Mouse (Mus musculus) embryonic fibroblast, embryonic 13.5 days (primary cell): ENCODE measurements at regions not wholly inside any gene's neighbourhood (a gene's known extent, or its start where the extent isn't known, plus 50 kb on each side); places are given as distances from the start of the nearest gene placed in this dataset.

Experiments used
- H3K27ac ChIP-seq: 2 replicates; pipeline ENCODE4 v1.5.1; 2012; ENCODE audit warnings: low read length, control low read depth, inconsistent platforms; ENCODE audit not compliant: insufficient read depth
- H3K4me1 ChIP-seq: 2 replicates; pipeline ENCODE4 v1.6.1; 2011; ENCODE audit warnings: low read length; ENCODE audit not compliant: control insufficient read depth, insufficient read depth
- H3K4me3 ChIP-seq: 2 replicates; pipeline ENCODE4 v1.5.1; 2011; ENCODE audit warnings: mild to moderate bottlenecking, control low read depth, low read length; ENCODE audit not compliant: insufficient read depth
- CTCF ChIP-seq: IDR thresholded peaks from 2 replicates; pipeline ENCODE4 v1.5.1; 2011; ENCODE audit warnings: mild to moderate bottlenecking, control low read depth, low read length, moderate library complexity, borderline replicate concordance; ENCODE audit not compliant: insufficient read depth
- POLR2A ChIP-seq: IDR thresholded peaks from 2 replicates; pipeline ENCODE4 v1.6.1; 2011; ENCODE audit warnings: low read depth, mild to moderate bottlenecking, control low read depth, low read length, moderate library complexity

GRCm38 (mm10) chr14:60439106-60439505, 66.0 kb downstream of the Amer2 start:
- TF ChIP-seq POLR2A: no peak
- TF ChIP-seq CTCF: no peak
- H3K4me1 ChIP-seq: no peaks in the 10 kb centered on the region
- no peak overlapping the region for H3K27ac ChIP-seq
- no peak overlapping the region for H3K4me3 ChIP-seq

- no peak overlapping the region for H3K4me3 ChIP-seq
- TF ChIP-seq POLR2A (no peak), CTCF (no peak)
- H3K27ac ChIP-seq: no peak overlapping the region
- H3K4me1 ChIP-seq: no peaks in the 10 kb centered on the region
These were observed 70.9 kb downstream of the Amer2 start for GRCm38 (mm10) chr14:60443821-60444551.

DNA sequence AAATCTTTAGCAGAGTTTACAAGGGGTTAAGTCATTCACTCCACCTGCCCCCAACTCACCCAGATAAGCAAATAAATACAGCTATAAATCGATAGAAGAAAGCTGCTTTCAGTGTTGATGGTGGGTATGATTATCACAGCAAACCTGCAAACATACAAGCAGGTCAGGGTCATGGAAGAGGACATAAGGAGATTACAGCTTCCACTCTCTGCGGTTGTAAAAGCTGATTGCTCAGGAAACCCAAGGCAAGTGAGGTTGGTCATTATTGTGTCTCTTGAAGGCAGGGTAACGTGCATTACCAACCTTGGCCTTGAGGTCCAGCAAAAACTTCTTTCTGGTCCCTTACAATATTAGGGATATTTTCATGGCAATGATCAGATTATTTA, 71.5 kb downstream of the Amer2 start:
- TF ChIP-seq CTCF (no peak), POLR2A (no peak)
- H3K4me3 ChIP-seq: no peak overlapping the region
- no peaks in the 10 kb centered on the region for H3K4me1 ChIP-seq
- H3K27ac ChIP-seq: no peak overlapping the region

DNA sequence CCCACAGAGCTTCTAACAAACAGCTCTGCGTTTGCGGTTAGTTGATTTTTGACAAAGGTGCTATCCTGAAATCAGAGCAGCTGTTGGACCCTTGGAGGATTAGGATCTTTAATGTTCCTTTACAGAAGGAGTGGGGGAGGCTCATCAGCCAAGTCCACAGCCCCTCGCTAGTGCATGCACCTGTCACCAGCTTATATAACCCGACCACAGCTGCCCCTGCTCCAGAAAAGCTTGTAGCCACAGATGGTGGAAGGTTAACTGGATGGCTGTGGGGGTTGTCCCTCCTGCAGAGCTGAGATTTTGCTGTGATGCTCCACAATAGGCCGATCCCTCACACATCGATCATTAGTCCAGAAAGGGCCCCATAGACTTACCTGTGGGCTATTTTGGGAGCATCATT, 73.0 kb downstream of the Amer2 start:
- Histone ChIP-seq H3K4me3 (no peak overlapping the region), H3K27ac (no peak overlapping the region), H3K4me1 (no peaks in the 10 kb centered on the region)
- no peak for TF ChIP-seq POLR2A
- no peak for TF ChIP-seq CTCF

DNA sequence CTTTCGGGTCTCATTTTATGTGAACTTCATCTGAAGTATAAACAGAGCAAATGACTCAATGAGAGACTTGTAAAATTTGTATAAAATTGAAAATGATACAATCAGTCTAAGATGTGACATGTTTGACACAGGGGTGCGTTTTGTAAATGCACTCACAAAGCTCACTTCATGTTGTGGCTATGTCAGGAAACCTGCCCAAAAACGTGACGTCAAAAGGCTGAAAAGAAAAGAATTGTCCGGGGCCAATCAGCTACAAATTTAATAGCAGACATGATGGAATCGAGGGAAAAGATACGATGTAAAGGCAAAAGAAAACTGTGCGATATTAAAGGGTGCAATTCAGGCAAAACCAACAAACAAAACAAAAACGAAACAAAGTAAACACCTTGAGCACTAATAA, 78.2 kb downstream of the Amer2 start:
- no peak overlapping the region for H3K4me3 ChIP-seq
- H3K4me1 ChIP-seq: no peaks in the 10 kb centered on the region
- no peak overlapping the region for H3K27ac ChIP-seq
- TF ChIP-seq CTCF (no peak), POLR2A (no peak)

DNA sequence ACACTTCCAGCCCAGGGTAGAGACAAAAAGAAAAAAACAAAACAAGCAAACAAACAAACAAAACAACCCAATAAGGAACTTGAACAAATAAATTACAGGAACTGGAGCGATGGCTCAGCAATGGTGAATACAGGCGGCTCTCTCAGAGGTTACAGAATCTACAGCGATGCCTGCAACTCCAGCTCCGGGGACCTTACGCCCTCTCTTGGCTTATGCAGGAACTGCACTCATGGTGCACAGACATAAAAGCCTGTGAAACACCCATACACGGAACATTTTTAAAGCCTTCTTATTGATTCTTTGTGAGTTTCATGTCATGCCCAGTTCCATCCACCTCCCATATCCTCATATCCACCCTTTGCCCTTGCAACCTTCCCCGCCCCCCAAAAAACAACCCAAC, 78.6 kb downstream of the Amer2 start:
- Histone ChIP-seq H3K27ac (no peak overlapping the region), H3K4me3 (no peak overlapping the region), H3K4me1 (no peaks in the 10 kb centered on the region)
- 0 out of 2 replicates have a peak, but pooled peaks have one; percentile 1 for TF ChIP-seq CTCF
- TF ChIP-seq POLR2A: no peak

DNA sequence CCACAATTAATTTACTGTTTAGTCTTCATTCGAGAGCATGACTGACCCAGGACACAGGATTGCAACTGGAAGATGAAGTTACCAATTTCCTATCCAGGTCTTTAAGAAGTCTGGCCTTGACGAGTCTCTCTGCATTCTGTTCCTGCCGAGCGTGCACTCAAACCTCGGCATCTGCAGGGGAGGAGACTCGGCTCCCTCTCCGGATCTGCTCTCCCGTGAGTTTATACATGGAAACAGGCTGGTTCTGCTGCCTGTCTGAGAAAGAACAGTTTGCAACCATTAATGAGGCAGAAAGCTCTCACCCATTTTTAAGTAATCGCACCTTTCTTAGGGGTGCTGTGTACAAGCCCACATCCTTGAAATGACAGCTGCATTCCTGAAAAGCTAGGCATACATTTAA, 83.7 kb downstream of the Amer2 start:
- no peak overlapping the region for H3K4me3 ChIP-seq
- TF ChIP-seq CTCF (no peak), POLR2A (no peak)
- no peak overlapping the region for H3K27ac ChIP-seq
- H3K4me1 ChIP-seq: no peaks in the 10 kb centered on the region

GRCm38 (mm10) chr14:60484996-60485888, 112.2 kb downstream of the Amer2 start:
- no peak overlapping the region for H3K27ac ChIP-seq
- no peaks in the 10 kb centered on the region for H3K4me1 ChIP-seq
- peak overlapping the region; percentile 4 for H3K4me3 ChIP-seq
- TF ChIP-seq CTCF: no peak
- TF ChIP-seq POLR2A: no peak

GRCm38 (mm10) chr14:60485889-60486274, 112.8 kb downstream of the Amer2 start:
- Histone ChIP-seq H3K4me1 (no peaks in the 10 kb centered on the region), H3K27ac (no peak overlapping the region), H3K4me3 (peak overlapping the region; percentile 4; the same call in 1 of the 2 replicates)
- TF ChIP-seq POLR2A (no peak), CTCF (no peak)
